7 mouse cellular contexts compared by ENCODE assay signal in the genomic region with DNA sequence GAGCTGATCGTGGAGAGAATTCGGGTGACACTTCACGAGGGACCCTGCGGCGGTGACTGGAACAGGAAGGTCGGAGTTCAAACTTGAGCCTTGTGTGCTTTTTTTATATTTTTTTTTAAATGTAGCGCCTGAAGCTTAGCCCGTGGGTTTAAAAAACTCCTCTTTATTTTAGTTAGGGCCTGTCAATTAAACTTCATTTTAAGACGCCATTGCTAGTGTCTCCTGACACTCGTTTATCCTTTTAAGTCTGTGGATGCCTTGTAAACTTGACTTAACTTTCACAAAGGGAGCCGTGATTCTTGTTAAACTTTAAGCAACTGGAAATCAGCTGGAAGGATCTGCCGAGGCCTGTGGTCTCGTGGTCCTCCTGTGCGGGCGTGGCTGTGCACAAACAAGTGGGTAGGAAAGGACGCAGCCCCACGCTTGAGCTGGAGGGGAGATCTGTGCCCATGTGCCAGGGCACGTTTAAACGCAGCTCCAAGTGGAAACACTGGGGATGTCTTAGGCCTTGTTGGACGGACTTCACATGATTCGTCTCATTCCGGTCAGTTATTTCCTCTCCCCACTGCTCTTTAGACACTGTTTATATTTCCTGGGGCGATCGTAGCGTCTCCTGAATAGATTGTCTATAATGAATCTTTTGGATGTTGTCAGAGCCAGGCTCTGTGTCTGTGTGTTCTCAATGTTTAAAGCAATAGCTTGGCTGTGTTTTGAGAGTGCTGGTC. TPM values are rescaled to one million over a fixed set of nuclear protein-coding genes. Genes with fewer than 3 reads are reported as not detected.
A peak's percentile ranks its signal among the peaks of the same experiment; 100 is the strongest.
DNase-seq lines count a peak whose midpoint lies in the region; ATAC-seq and TF ChIP-seq lines count a peak whose summit lies in the region.

No protein-coding gene starts in this region.

- TF ChIP-seq POLR2A in ES-Bruce4 (IDR thresholded peaks at IDR 0.05; ENCODE audit: insufficient read depth, low read length): no peak

- WGBS in heart, embryonic 13.5 days: 4% methylated on average over 25 of the region's 25 CpGs

- TF ChIP-seq CTCF in C2C12 (IDR thresholded peaks at IDR 0.05; ENCODE audit: control insufficient read depth, insufficient read depth, insufficient read length): no peak
- TF ChIP-seq CTCF in ES-Bruce4 (IDR thresholded peaks at IDR 0.05; ENCODE audit: low read depth, low read length): no peak

- H3K9ac ChIP-seq in ES-Bruce4 (ENCODE audit: low read depth, poor library complexity, severe bottlenecking): peak overlapping the region; percentile 93
- peak overlapping the region; percentile 95 for H3K9ac ChIP-seq in heart, embryonic 13.5 days

- no peaks in the 10 kb centered on the region for H3K9me3 ChIP-seq in ES-Bruce4 (replicated peaks; ENCODE audit: control insufficient read depth, insufficient read depth, low read length, poor library complexity, severe bottlenecking)
- no peaks in the 10 kb centered on the region for H3K9me3 ChIP-seq in heart, embryonic 13.5 days

- no peaks in the 10 kb centered on the region for H3K4me1 ChIP-seq in ES-Bruce4 (ENCODE audit: control insufficient read depth, insufficient read depth, low read length)
- peaks cover 19% of the 10 kb centered on the region for H3K4me1 ChIP-seq in heart, embryonic 13.5 days

- peaks cover 22% of the 10 kb centered on the region for H3K79me2 ChIP-seq in C2C12 (ENCODE audit: control insufficient read depth, insufficient read depth)

- peak overlapping the region; percentile 95 for H3K4me2 ChIP-seq in heart, embryonic 13.5 days

- H3K4me3 ChIP-seq in C2C12 (ENCODE audit: insufficient read depth, poor library complexity, severe bottlenecking): peak overlapping the region; percentile 55
- H3K4me3 ChIP-seq in ES-Bruce4 (ENCODE audit: low read depth, low read length): peak overlapping the region; percentile 84
- peak overlapping the region; percentile 90 for H3K4me3 ChIP-seq in heart, embryonic 13.5 days

- peak; percentile 48 for DNase-seq in embryo, embryonic 11 days
- DNase-seq in kidney, postnatal 10 days: peak; percentile 67
- peak; percentile 44 for DNase-seq in lung, postnatal 14 days
- DNase-seq in retina, embryonic 14.5 days (ENCODE audit: low spot score): peak; percentile 41

- peaks cover 2% of the 10 kb centered on the region for H3K79me3 ChIP-seq in C2C12 (ENCODE audit: low read depth)

- H3K36me3 ChIP-seq in C2C12 (ENCODE audit: control insufficient read depth, insufficient read depth) (no peaks in the 10 kb centered on the region), ES-Bruce4 (ENCODE audit: control insufficient read depth, insufficient read depth, low read length, poor library complexity, severe bottlenecking) (no peaks in the 10 kb centered on the region)
- H3K36me3 ChIP-seq in heart, embryonic 13.5 days: no peaks in the 10 kb centered on the region

- H3ac ChIP-seq in C2C12 (ENCODE audit: control insufficient read depth, insufficient read length, low read depth): peak overlapping the region; percentile 74

- ATAC-seq in heart, embryonic 13.5 days (ENCODE audit: extremely low read depth, insufficient number of reproducible peaks, low FRiP score, low TSS enrichment): no peak

- no peak overlapping the region for H3K27ac ChIP-seq in ES-Bruce4 (ENCODE audit: insufficient read depth, low read length)
- H3K27ac ChIP-seq in heart, embryonic 13.5 days (replicated peaks): peak overlapping the region; percentile 73

- no peaks in the 10 kb centered on the region for H3K27me3 ChIP-seq in C2C12 (ENCODE audit: control insufficient read depth, insufficient read depth, insufficient read length)
- H3K27me3 ChIP-seq in ES-Bruce4 (ENCODE audit: control insufficient read depth, insufficient read depth, low read length, poor library complexity, severe bottlenecking): no peaks in the 10 kb centered on the region; the same call in 1 of the 2 replicates
- no peaks in the 10 kb centered on the region for H3K27me3 ChIP-seq in heart, embryonic 13.5 days (replicated peaks)

- no peak for TF ChIP-seq EP300 in ES-Bruce4 (IDR thresholded peaks at IDR 0.05; ENCODE audit: insufficient read depth, low read depth, low read length)

TF ChIP-seq in C2C12, 6 proteins besides CTCF, POLR2A, EP300 and RAD21:
- TF ChIP-seq CEBPB (IDR thresholded peaks at IDR 0.05; ENCODE audit: low read depth) (no peak), FOSL1 (IDR thresholded peaks at IDR 0.05; ENCODE audit: insufficient read depth, low read length, poor library complexity, severe bottlenecking) (no peak), MYOG (IDR thresholded peaks at IDR 0.05; ENCODE audit: control insufficient read depth, extremely low read depth, insufficient read length) (no peak), MYOD1 (IDR thresholded peaks at IDR 0.05; ENCODE audit: control insufficient read depth, insufficient read length, low read depth) (no peak), MAX (IDR thresholded peaks at IDR 0.05) (no peak), USF1 (IDR thresholded peaks at IDR 0.05; ENCODE audit: low read depth) (no peak)

RNA-seq across cellular contexts. Expression of gene Gng12, which starts 0.9 kb away (rescaled TPM):
- 24.9 TPM for polyA plus RNA-seq in C2C12 (2012; fragmentation: generic; extraction: Trizol)
- 53.0 and 54.0 TPM in 2 replicates for polyA plus RNA-seq in ES-Bruce4 (2011; ENCODE audit: insufficient read depth, insufficient read length, low read depth, missing spikeins)
- polyA plus RNA-seq in heart, embryonic 13.5 days (2015; fragmentation: Nextera tagmentation; extraction: Ambion mirVana): 51.7 and 57.4 TPM in 2 replicates
